Mouse (Mus musculus) forebrain, embryonic 13.5 days (tissue): ENCODE results near the gene Lrmda. TPM values are rescaled to one million over a fixed set of nuclear protein-coding genes. Genes with fewer than 3 reads are reported as not detected.
A peak's percentile ranks its signal among the peaks of the same experiment; 100 is the strongest.

Experiments used
- ATAC-seq: fragments of 200-750 bp; cut with Nextera tagmentation; 2 replicates; pipeline ENCODE4 v1.8.0; 2017
- H3K27ac ChIP-seq: fragments of 300-500 bp; sonication (generic); 2 replicates; pipeline ENCODE4 v1.5.1; 2015; ENCODE audit warnings: inconsistent platforms, mild to moderate bottlenecking, moderate library complexity
- H3K27me3 ChIP-seq: fragments of 300-500 bp; sonication (generic); 2 replicates; pipeline ENCODE4 v1.6.1; 2015; ENCODE audit warnings: mild to moderate bottlenecking, inconsistent platforms
- H3K36me3 ChIP-seq: fragments of 300-500 bp; sonication (generic); 2 replicates; pipeline ENCODE4 v1.6.1; 2015; ENCODE audit warnings: mild to moderate bottlenecking, inconsistent platforms; ENCODE audit not compliant: poor library complexity, severe bottlenecking
- H3K4me1 ChIP-seq: fragments of 300-500 bp; sonication (generic); 2 replicates; pipeline ENCODE4 v1.6.1; 2015; ENCODE audit warnings: inconsistent platforms
- H3K4me2 ChIP-seq: fragments of 300-500 bp; sonication (generic); 2 replicates; pipeline ENCODE4 v1.6.1; 2015; ENCODE audit warnings: inconsistent platforms, mild to moderate bottlenecking, moderate library complexity
- H3K4me3 ChIP-seq: fragments of 300-500 bp; sonication (generic); 2 replicates; pipeline ENCODE4 v1.5.1; 2015; ENCODE audit warnings: mild to moderate bottlenecking, inconsistent platforms
- H3K9ac ChIP-seq: fragments of 300-500 bp; sonication (generic); 2 replicates; pipeline ENCODE4 v1.6.1; 2015; ENCODE audit warnings: mild to moderate bottlenecking, inconsistent platforms
- H3K9me3 ChIP-seq: fragments of 300-500 bp; sonication (generic); replicated peaks from 2 replicates; pipeline ENCODE4 v1.6.1; 2016; ENCODE audit warnings: inconsistent platforms
- WGBS: fragments of 180-500 bp; shearing (Covaris S2); methylation state at CpG from one replicate; pipeline ENCODE4 v1.1.7; 2015; 5-methylcytosine and 5-hydroxymethylcytosine counted together
- polyA plus RNA-seq: library from polyadenylated mRNA; unstranded; fragments of >200 nt; fragmentation: Nextera tagmentation; extraction: Ambion mirVana; gene quantifications from 2 replicates; pipeline ENCODE4 v1.2.1, GENCODE M21; 2015

Gene Lrmda
- polyA plus RNA-seq, 1 experiment from 2014 or later, result not detected

DNA sequence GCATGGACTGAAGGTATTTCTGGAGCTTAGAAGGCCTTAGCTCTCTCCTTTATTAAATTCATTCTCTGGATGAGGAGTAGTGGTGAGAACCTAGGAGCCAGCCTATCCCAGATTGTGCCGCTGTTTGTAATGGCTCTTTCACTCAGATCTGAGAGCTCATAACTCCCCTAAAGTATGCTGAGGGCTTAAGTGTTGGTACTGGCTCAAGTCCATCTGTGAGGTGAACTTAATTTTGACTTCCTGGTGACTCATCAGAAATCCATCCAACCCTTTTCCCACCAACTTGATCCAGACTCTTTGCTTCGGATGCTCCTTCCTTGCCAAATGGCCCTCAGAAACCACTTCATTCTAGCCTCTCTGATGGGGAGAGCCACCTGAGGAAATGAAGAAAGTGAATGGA lies 910.1 kb downstream of the Lrmda start:
- H3K27me3 ChIP-seq, result no peaks in the 10 kb centered on the region; the same call in 1 of the 2 replicates
- ATAC-seq, result no peak
- H3K4me2 ChIP-seq, result no peak overlapping the region
- no peak overlapping the region for H3K9ac ChIP-seq
- no peaks in the 10 kb centered on the region for H3K9me3 ChIP-seq
- H3K36me3 ChIP-seq, result no peaks in the 10 kb centered on the region
- no peak overlapping the region for H3K27ac ChIP-seq
- no peak overlapping the region for H3K4me3 ChIP-seq
- 93% methylated on average over 2 of the region's 2 CpGs for WGBS
- no peaks in the 10 kb centered on the region for H3K4me1 ChIP-seq

DNA sequence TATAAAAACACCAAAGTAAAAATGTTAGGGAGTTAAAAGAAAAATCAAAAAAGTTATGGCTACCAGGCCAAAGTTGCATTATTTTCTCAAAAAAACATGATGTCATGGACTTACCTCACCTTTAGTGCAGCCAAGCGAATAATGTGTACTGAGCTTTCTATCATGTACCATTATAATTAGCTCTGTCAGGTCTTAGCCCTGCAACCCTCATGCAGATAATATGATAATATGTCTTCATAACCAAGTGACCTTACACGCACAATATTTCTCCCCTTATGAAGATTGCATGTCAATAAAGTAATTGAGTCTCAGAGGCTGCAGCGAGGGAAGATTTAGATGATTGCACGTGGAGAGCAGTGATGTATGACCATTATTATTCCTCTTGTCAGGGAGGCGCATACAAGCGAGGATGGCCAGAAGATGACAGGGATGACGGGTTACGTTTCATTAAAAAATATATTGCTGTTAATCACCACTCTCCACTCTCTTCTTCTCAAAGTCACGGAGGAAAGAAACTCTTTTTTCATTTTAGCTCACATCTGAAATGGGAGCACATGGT lies 911.1 kb downstream of the Lrmda start:
- H3K4me1 ChIP-seq, result no peaks in the 10 kb centered on the region
- no peak overlapping the region for H3K4me3 ChIP-seq
- ATAC-seq, result no peak
- no peak overlapping the region for H3K4me2 ChIP-seq
- H3K9ac ChIP-seq, result no peak overlapping the region
- no peaks in the 10 kb centered on the region; the same call in 1 of the 2 replicates for H3K27me3 ChIP-seq
- WGBS, result 88% methylated on average over 9 of the region's 9 CpGs
- H3K27ac ChIP-seq, result no peak overlapping the region
- H3K9me3 ChIP-seq, result no peaks in the 10 kb centered on the region
- no peaks in the 10 kb centered on the region for H3K36me3 ChIP-seq

DNA sequence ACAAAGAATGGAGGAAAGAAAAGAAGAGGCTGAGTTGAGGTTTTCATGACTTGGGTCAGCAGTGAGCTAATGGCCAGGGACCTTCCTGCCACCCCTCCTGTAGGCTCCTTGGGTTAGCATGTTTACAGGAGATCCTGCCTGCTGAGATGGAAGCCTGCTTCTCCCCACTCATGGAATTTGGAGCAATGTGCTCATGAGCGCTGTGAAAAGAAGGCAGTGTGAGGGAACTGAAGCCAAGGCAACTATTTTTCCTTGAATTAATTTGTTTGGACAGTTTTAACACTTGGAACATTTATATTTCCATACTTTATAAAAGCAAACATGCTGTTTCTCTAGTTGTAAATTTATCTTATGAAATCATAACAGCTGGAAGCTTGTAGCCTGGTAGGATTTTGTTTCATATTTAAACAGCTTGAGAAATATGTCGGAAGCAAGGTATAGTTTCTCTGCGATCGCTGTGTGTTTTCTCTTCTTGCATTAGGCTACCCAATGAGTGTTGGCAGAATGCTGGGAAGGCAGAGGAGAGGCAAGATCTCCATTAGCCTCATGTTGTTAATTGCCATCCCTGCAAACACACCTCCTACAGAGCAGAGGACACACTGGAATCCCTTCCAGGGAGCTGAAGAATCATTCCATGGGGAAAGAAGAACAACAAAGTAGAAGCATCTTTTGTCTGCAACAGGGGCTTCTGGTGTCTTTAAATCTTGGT lies 911.8 kb downstream of the Lrmda start:
- Histone ChIP-seq H3K9me3 (no peaks in the 10 kb centered on the region), H3K9ac (no peak overlapping the region), H3K27ac (no peak overlapping the region), H3K4me2 (no peak overlapping the region), H3K4me3 (no peak overlapping the region), H3K4me1 (no peaks in the 10 kb centered on the region), H3K36me3 (no peaks in the 10 kb centered on the region), H3K27me3 (no peaks in the 10 kb centered on the region; the same call in 1 of the 2 replicates)
- WGBS, result 89% methylated on average over 4 of the region's 4 CpGs
- ATAC-seq, result no peak

DNA sequence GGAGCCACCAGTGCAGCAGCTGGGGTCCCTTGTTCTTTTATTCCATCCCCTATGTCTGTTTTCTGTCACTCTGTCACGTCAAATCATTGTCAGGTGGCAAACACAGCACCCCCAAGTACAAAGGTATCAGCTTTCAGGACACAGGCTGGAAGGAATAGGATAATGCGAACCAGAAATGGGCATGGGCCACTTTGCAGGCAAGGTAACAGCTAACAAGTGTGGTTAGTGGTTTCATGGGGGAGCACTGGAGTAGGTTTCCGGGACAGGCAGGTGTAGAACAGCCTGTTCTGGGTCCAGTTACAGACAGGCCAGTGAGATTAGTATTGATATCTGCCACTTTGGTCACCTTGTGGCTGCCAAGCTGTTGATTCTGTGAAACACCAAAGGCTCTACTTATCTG lies 917.2 kb downstream of the Lrmda start:
- Histone ChIP-seq H3K36me3 (no peaks in the 10 kb centered on the region), H3K9me3 (no peaks in the 10 kb centered on the region), H3K4me1 (no peaks in the 10 kb centered on the region), H3K27ac (no peak overlapping the region), H3K9ac (no peak overlapping the region), H3K4me2 (no peak overlapping the region), H3K4me3 (no peak overlapping the region), H3K27me3 (no peaks in the 10 kb centered on the region)
- ATAC-seq, result no peak
- 85% methylated on average over 3 of the region's 3 CpGs for WGBS

DNA sequence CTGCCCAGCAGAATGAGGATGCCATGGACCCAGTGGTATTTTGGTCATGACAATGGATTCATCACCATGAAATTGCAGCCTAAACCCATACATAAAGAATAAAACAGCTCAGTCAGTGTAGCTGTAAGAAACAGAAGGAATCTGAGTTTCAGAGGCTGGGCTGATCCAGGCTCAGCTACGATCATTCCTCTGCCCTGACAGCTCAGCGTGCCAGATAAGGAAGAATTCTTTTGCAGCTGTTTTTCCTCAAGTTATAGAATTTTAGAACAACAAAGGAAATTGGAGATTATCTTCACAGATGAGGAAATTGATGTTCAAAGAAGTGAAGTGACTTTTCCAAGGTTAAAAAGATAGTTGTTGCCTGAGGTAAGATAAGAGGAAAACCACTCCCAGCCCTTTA lies 921.1 kb downstream of the Lrmda start:
- H3K4me1 ChIP-seq, result no peaks in the 10 kb centered on the region
- H3K4me3 ChIP-seq, result no peak overlapping the region
- no peak for ATAC-seq
- 76% methylated on average over 2 of the region's 2 CpGs for WGBS
- no peaks in the 10 kb centered on the region for H3K27me3 ChIP-seq
- H3K4me2 ChIP-seq, result no peak overlapping the region
- no peak overlapping the region for H3K27ac ChIP-seq
- no peaks in the 10 kb centered on the region for H3K9me3 ChIP-seq
- H3K36me3 ChIP-seq, result no peaks in the 10 kb centered on the region
- H3K9ac ChIP-seq, result no peak overlapping the region

DNA sequence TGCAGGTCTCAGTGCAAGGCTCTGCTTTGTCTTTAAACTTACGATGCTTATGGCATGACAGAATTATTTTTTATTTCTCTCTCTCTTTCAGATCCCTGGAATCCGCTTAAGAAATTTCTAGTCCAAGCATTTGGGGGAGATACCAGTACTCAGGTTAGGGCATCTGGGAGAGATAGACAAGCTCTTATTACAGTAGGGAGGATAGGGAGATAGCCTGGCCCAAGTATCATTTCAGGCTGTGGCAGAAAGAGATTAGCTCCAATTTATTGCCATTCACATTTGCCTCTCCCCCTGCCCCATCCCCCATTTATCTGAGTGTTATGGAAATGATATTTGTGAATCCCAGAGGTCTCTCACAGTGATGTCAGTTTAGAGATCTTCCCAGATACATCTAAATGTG lies 923.1 kb downstream of the Lrmda start:
- no peaks in the 10 kb centered on the region for H3K9me3 ChIP-seq
- H3K4me2 ChIP-seq, result no peak overlapping the region
- no peak for ATAC-seq
- WGBS, result 95% methylated on average over 2 of the region's 2 CpGs
- no peaks in the 10 kb centered on the region for H3K4me1 ChIP-seq
- H3K9ac ChIP-seq, result no peak overlapping the region
- H3K36me3 ChIP-seq, result no peaks in the 10 kb centered on the region
- H3K27me3 ChIP-seq, result no peaks in the 10 kb centered on the region
- no peak overlapping the region for H3K27ac ChIP-seq
- H3K4me3 ChIP-seq, result no peak overlapping the region

DNA sequence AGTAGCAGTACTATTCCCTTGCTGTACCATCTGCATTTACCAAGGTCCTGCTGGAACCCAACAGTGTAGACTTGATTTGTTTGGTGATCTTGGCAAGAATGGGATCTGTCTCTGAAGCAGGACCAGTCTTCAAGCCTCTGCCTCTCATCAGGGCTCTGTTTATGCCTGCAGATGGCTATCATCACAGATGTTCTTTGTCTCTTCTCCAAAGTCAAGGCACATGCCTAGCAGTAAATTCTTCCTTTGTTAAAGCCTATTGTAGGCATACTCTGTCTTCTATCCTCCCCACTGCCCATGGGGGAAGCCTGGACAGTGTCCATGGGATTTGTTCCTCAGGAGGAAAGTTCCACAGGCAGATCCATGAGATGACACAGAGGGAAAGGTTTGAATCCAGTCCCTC lies 930.0 kb downstream of the Lrmda start:
- Histone ChIP-seq H3K9ac (no peak overlapping the region), H3K4me2 (no peak overlapping the region), H3K9me3 (no peaks in the 10 kb centered on the region), H3K36me3 (no peaks in the 10 kb centered on the region), H3K27ac (no peak overlapping the region), H3K4me3 (no peak overlapping the region), H3K4me1 (no peaks in the 10 kb centered on the region), H3K27me3 (no peaks in the 10 kb centered on the region)
- ATAC-seq, result no peak

DNA sequence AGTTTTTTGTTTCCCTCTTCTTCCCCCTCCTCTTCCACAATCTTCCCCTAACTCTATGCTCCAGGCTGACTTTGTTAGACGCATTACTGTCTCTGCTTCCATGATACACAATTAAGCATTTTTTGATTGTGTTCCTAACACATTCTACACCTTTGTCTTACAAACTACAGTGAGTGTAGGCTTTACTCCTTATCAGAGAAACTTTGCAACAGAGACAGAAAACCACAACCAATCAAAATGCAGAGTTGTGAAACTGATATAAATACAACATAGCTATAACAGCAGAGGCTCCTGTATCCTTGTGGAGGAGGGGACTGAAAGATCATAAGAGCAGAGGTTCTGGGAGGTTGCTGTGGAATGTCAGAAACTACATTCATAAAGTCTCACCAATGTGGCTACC lies 933.5 kb downstream of the Lrmda start:
- H3K9me3 ChIP-seq, result no peaks in the 10 kb centered on the region
- no peak overlapping the region for H3K4me2 ChIP-seq
- H3K36me3 ChIP-seq, result no peaks in the 10 kb centered on the region
- no peak overlapping the region for H3K9ac ChIP-seq
- no peak overlapping the region for H3K4me3 ChIP-seq
- H3K4me1 ChIP-seq, result no peaks in the 10 kb centered on the region
- no peaks in the 10 kb centered on the region for H3K27me3 ChIP-seq
- ATAC-seq, result no peak
- no peak overlapping the region for H3K27ac ChIP-seq
- 65% methylated on average over 1 of the region's 1 CpGs for WGBS

DNA sequence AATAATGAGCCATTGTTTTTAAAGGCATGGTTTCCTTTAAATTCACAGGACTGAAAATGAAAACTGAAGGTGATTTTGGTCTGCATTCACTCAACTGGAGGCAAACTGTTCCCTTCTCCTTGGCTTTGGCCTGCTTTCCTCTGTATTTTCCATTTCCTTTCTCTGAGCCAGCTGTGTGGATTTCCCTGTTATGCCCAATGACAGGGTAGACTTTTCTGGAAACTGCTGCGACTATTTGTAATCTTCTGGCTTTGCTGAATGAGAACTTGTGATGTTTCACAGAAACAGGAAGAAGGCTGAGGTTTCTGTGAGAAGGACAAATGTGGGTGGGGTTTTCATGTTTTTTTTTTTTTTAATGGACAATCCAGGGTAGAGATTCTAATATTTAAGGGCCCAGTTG lies 940.7 kb downstream of the Lrmda start:
- H3K4me3 ChIP-seq, result no peak overlapping the region
- H3K27ac ChIP-seq, result no peak overlapping the region
- WGBS, result 93% methylated on average over 1 of the region's 1 CpGs
- H3K4me2 ChIP-seq, result no peak overlapping the region
- H3K9ac ChIP-seq, result no peak overlapping the region
- no peak for ATAC-seq
- H3K27me3 ChIP-seq, result no peaks in the 10 kb centered on the region
- no peaks in the 10 kb centered on the region for H3K9me3 ChIP-seq
- H3K4me1 ChIP-seq, result peaks cover 8% of the 10 kb centered on the region
- no peaks in the 10 kb centered on the region for H3K36me3 ChIP-seq

DNA sequence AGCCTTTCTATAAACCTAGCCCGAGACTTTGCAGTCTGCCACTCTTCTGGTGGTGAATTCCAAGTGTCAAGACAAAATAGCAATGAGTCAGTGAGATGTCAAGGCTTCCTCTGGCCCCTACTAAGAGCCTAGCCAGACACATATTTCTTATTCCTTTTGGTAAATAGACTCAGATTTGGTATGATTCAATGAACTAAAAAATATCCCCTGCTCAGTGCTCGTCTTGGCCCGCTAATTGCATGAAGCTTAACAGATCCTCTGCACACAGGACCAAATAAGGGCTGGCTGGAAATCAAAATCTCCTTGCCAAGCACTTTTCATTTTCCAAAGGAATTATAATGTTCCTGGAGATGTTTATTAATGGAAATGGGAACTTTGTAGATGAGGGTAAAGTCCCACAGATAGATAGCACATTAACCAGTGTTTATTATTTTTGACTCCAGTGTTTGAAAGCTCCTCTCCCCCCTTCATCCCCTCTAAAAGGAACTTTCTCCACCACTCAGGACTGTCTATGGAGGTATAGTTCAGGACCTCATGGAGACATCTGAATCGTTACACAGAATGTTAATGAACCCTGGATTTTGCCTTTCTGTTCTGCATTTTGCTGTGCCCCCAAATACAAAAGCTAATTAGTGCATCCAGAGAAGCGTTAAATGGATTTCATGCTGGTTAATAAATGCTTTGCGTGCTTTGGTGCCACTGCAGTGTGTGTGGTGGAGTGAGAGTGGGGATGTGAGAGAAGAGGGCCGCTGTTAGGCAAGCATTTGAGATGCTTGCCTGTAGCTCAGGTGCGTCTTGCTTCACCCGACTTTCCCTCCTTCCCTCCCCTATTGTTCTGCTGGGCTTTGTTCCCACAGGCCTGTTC lies 945.5 kb downstream of the Lrmda start:
- no peak overlapping the region for H3K4me2 ChIP-seq
- no peaks in the 10 kb centered on the region for H3K36me3 ChIP-seq
- H3K4me1 ChIP-seq, result peaks cover 12% of the 10 kb centered on the region
- 36% methylated on average over 9 of the region's 9 CpGs for WGBS
- H3K27me3 ChIP-seq, result no peaks in the 10 kb centered on the region
- H3K4me3 ChIP-seq, result no peak overlapping the region
- no peaks in the 10 kb centered on the region for H3K9me3 ChIP-seq
- no peak overlapping the region for H3K27ac ChIP-seq
- peak; percentile 50; the same call in 1 of the 2 replicates for ATAC-seq
- H3K9ac ChIP-seq, result no peak overlapping the region

DNA sequence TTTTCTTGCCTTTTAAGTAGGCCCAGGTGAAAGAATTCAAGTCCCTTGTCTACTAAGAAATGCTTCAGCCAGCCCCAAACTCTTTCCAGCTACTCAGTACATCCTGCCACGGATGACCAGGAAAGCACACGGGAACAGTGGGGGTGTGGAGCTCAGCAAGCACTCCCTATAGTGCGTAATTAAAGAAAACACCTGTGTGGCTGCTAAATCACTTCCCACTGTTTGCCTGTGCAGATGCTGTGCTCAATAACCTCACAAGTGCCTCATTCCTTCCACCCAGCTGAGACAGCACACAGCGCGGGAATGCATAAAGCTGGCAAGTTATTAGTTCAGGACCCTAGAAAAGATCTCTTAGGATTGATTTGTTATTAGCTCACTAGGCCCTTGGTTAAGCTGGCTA lies 949.2 kb downstream of the Lrmda start:
- Histone ChIP-seq H3K27me3 (no peaks in the 10 kb centered on the region), H3K4me2 (no peak overlapping the region), H3K9me3 (no peaks in the 10 kb centered on the region), H3K4me1 (peaks cover 12% of the 10 kb centered on the region), H3K27ac (no peak overlapping the region), H3K4me3 (no peak overlapping the region), H3K36me3 (no peaks in the 10 kb centered on the region), H3K9ac (no peak overlapping the region)
- no peak for ATAC-seq
- 76% methylated on average over 5 of the region's 5 CpGs for WGBS

DNA sequence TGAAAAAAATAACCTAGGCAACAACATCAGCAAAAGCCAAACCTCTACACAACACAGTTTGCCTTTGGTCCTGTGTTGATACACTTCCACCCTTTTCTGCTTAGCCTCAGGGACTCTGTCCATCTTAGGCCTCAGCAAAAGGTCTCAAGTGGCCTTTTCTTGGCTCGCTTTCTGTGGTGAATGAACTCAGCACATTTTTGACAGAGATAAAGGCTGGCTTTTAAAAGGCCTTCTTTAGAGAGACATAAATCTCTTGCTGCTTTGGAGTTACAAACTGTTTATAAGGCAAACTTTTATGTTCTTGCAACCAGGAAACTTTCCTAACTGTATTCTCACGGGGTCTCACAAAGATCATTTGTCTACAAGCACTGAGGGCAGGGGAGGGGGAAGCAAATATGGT lies 967.2 kb downstream of the Lrmda start:
- 85% methylated on average over 2 of the region's 2 CpGs for WGBS
- H3K27ac ChIP-seq, result no peak overlapping the region

More for the DNA sequence above, 967.2 kb downstream of the Lrmda start:
- H3K4me2 ChIP-seq, result no peak overlapping the region
- no peak overlapping the region for H3K9ac ChIP-seq
- no peaks in the 10 kb centered on the region for H3K9me3 ChIP-seq
- no peaks in the 10 kb centered on the region for H3K27me3 ChIP-seq
- ATAC-seq, result no peak
- H3K36me3 ChIP-seq, result no peaks in the 10 kb centered on the region
- H3K4me3 ChIP-seq, result no peak overlapping the region
- no peaks in the 10 kb centered on the region for H3K4me1 ChIP-seq
